Mouse (Mus musculus) forebrain, embryonic 16.5 days (tissue): Measurements from ENCODE around the gene Gpatch3. TPM values are rescaled to one million over a fixed set of nuclear protein-coding genes. Genes with fewer than 3 reads are reported as not detected.

Experiments
- ATAC-seq: fragments of 200-750 bp; cut with Nextera tagmentation; 2 replicates; pipeline ENCODE4 v1.8.0; 2017; ENCODE audit warnings: mild to moderate bottlenecking, moderate library complexity
- H3K27ac ChIP-seq: fragments of 300-500 bp; sonication (generic); 2 replicates; pipeline ENCODE4 v1.5.1; 2014; ENCODE audit warnings: low read length, control low read depth
- H3K27me3 ChIP-seq: fragments of 300-500 bp; sonication (generic); replicated peaks from 2 replicates; pipeline ENCODE4 v1.6.1; 2014; ENCODE audit warnings: low read length; ENCODE audit not compliant: control insufficient read depth, insufficient read depth
- H3K36me3 ChIP-seq: fragments of 300-500 bp; sonication (generic); 2 replicates; pipeline ENCODE4 v1.6.1; 2014; ENCODE audit not compliant: control insufficient read depth, insufficient read depth
- H3K4me1 ChIP-seq: fragments of 300-500 bp; sonication (generic); replicated peaks from 2 replicates; pipeline ENCODE4 v1.6.1; 2014; ENCODE audit warnings: low read length; ENCODE audit not compliant: control insufficient read depth, insufficient read depth
- H3K4me2 ChIP-seq: fragments of 300-500 bp; sonication (generic); 2 replicates; pipeline ENCODE4 v1.6.1; 2014; ENCODE audit warnings: mild to moderate bottlenecking, low read length, control low read depth
- H3K4me3 ChIP-seq: fragments of 300-500 bp; sonication (generic); replicated peaks from 2 replicates; pipeline ENCODE4 v1.5.1; 2014; ENCODE audit warnings: mild to moderate bottlenecking, low read length, control low read depth
- H3K9ac ChIP-seq: fragments of 300-500 bp; sonication (generic); replicated peaks from 2 replicates; pipeline ENCODE4 v1.6.1; 2014; ENCODE audit warnings: low read depth, low read length, control low read depth
- H3K9me3 ChIP-seq: fragments of 300-500 bp; sonication (generic); 2 replicates; pipeline ENCODE4 v1.6.1; 2016; ENCODE audit warnings: low read length; ENCODE audit not compliant: control insufficient read depth
- WGBS: fragments of 180-500 bp; shearing (Covaris S2); extraction: QIAGEN DNeasy Blood & Tissue Kit; methylation state at CpG from one replicate; pipeline ENCODE4 v1.1.7; 2014; 5-methylcytosine and 5-hydroxymethylcytosine counted together
- polyA plus RNA-seq: library from polyadenylated mRNA; unstranded; fragments of >200 nt; fragmentation: Nextera tagmentation; extraction: Ambion mirVana; gene quantifications from 2 replicates; pipeline ENCODE4 v1.2.1, GENCODE M21; 2015

Gene Gpatch3
- 5.3 and 7.0 TPM in 2 replicates for polyA plus RNA-seq

- H3K36me3 ChIP-seq, result no peaks in the 10 kb centered on the region
- 5% methylated on average over 44 of the region's 44 CpGs for WGBS
- peaks cover 10% of the 10 kb centered on the region for H3K4me1 ChIP-seq
- peak within 1 kb of the TSS; percentile 83 for H3K27ac ChIP-seq
- H3K9me3 ChIP-seq, result no peaks in the 10 kb centered on the region
- ATAC-seq, result peak; percentile 93
- no peaks in the 10 kb centered on the region for H3K27me3 ChIP-seq
- peak within 1 kb of the TSS; percentile 91 for H3K4me2 ChIP-seq
- H3K9ac ChIP-seq, result peak within 1 kb of the TSS; percentile 80
- H3K4me3 ChIP-seq, result peak within 1 kb of the TSS; percentile 60
Observed at GRCm38 (mm10) chr4:133574070-133574842, at the start of gene Gpatch3. Gene Gpatch3 (plus strand): TSS chr4:133574745.

- H3K4me1 ChIP-seq, result no peaks in the 10 kb centered on the region
- no peak overlapping the region for H3K9ac ChIP-seq
- no peak for ATAC-seq
- no peak overlapping the region for H3K4me2 ChIP-seq
- no peak overlapping the region for H3K27ac ChIP-seq
- H3K9me3 ChIP-seq, result no peaks in the 10 kb centered on the region
- WGBS, result 73% methylated on average over 16 of the region's 16 CpGs
- peaks cover 11% of the 10 kb centered on the region for H3K36me3 ChIP-seq
- H3K27me3 ChIP-seq, result no peaks in the 10 kb centered on the region
- no peak overlapping the region for H3K4me3 ChIP-seq
Observed at GRCm38 (mm10) chr4:133527788-133528187, 46.8 kb upstream of the Gpatch3 start.

- no peak overlapping the region for H3K27ac ChIP-seq
- H3K9ac ChIP-seq, result no peak overlapping the region
- no peak overlapping the region for H3K4me2 ChIP-seq
- no peak for ATAC-seq
- H3K27me3 ChIP-seq, result no peaks in the 10 kb centered on the region
- WGBS, result 88% methylated on average over 3 of the region's 3 CpGs
- H3K36me3 ChIP-seq, result peaks cover 28% of the 10 kb centered on the region
- H3K4me3 ChIP-seq, result no peak overlapping the region
- no peaks in the 10 kb centered on the region for H3K9me3 ChIP-seq
- H3K4me1 ChIP-seq, result no peaks in the 10 kb centered on the region
Observed at GRCm38 (mm10) chr4:133532777-133533176, 41.8 kb upstream of the Gpatch3 start.

- WGBS, result 89% methylated on average over 3 of the region's 3 CpGs
- H3K9me3 ChIP-seq, result no peaks in the 10 kb centered on the region
- peaks cover 29% of the 10 kb centered on the region for H3K36me3 ChIP-seq
- H3K4me2 ChIP-seq, result no peak overlapping the region
- no peak overlapping the region for H3K4me3 ChIP-seq
- no peak overlapping the region for H3K27ac ChIP-seq
- H3K27me3 ChIP-seq, result no peaks in the 10 kb centered on the region
- H3K4me1 ChIP-seq, result no peaks in the 10 kb centered on the region
- H3K9ac ChIP-seq, result no peak overlapping the region
- ATAC-seq, result no peak
Observed at GRCm38 (mm10) chr4:133536081-133536480, 38.5 kb upstream of the Gpatch3 start.

- WGBS, result 100% methylated on average over 5 of the region's 5 CpGs
- Histone ChIP-seq H3K4me1 (no peaks in the 10 kb centered on the region), H3K9ac (no peak overlapping the region), H3K36me3 (peaks cover 25% of the 10 kb centered on the region), H3K4me2 (no peak overlapping the region), H3K27ac (no peak overlapping the region), H3K9me3 (no peaks in the 10 kb centered on the region), H3K4me3 (no peak overlapping the region), H3K27me3 (no peaks in the 10 kb centered on the region)
- no peak for ATAC-seq
Observed at GRCm38 (mm10) chr4:133536652-133537051, 37.9 kb upstream of the Gpatch3 start.

GRCm38 (mm10) chr4:133545272-133546231 lies 29.0 kb upstream of the Gpatch3 start, which contains the start of gene Nudc:
Gene Nudc (minus strand): TSS chr4:133545996.
- Histone ChIP-seq H3K27ac (peak within 1 kb of the TSS; percentile 58), H3K4me2 (peak within 1 kb of the TSS; percentile 77), H3K4me3 (peak within 1 kb of the TSS; percentile 68), H3K9ac (peak within 1 kb of the TSS; percentile 84), H3K9me3 (no peaks in the 10 kb centered on the region), H3K27me3 (no peaks in the 10 kb centered on the region), H3K36me3 (peaks cover 4% of the 10 kb centered on the region; the same call in 1 of the 2 replicates), H3K4me1 (peaks cover 15% of the 10 kb centered on the region)
- peak; percentile 100 for ATAC-seq
- WGBS, result under 1% methylated on average over 67 of the region's 77 CpGs

- Histone ChIP-seq H3K4me3 (no peak overlapping the region), H3K27me3 (no peaks in the 10 kb centered on the region)
Observed at GRCm38 (mm10) chr4:133552029-133552428, 22.5 kb upstream of the Gpatch3 start.

GRCm38 (mm10) chr4:133552768-133553447 lies 21.6 kb upstream of the Gpatch3 start, which contains the start of gene Nr0b2:
Gene Nr0b2 (plus strand): TSS chr4:133553376.
- Histone ChIP-seq H3K27ac (no peak within 1 kb of the TSS), H3K9ac (no peak within 1 kb of the TSS), H3K4me3 (no peak within 1 kb of the TSS), H3K4me2 (no peak within 1 kb of the TSS), H3K27me3 (no peaks in the 10 kb centered on the region), H3K9me3 (no peaks in the 10 kb centered on the region), H3K4me1 (no peaks in the 10 kb centered on the region), H3K36me3 (no peaks in the 10 kb centered on the region)
- no peak for ATAC-seq
- 74% methylated on average over 10 of the region's 10 CpGs for WGBS

More at GRCm38 (mm10) chr4:133552029-133552428, 22.5 kb upstream of the Gpatch3 start:
- no peaks in the 10 kb centered on the region for H3K4me1 ChIP-seq
- no peak overlapping the region for H3K27ac ChIP-seq
- no peak overlapping the region for H3K4me2 ChIP-seq
- no peak for ATAC-seq
- no peaks in the 10 kb centered on the region for H3K36me3 ChIP-seq
- H3K9me3 ChIP-seq, result no peaks in the 10 kb centered on the region
- no peak overlapping the region for H3K9ac ChIP-seq
- 54% methylated on average over 1 of the region's 1 CpGs for WGBS
